Mouse (Mus musculus) liver, postnatal 0 days (tissue): ENCODE results near the gene Mme.

ENCODE experiments used
- CTCF ChIP-seq: sonication (generic); IDR thresholded peaks from 2 replicates; pipeline ENCODE4 v1.5.1; 2016; ENCODE audit warnings: antibody characterized with exemption, low read depth
- EP300 ChIP-seq: IDR thresholded peaks from 2 replicates; pipeline ENCODE4 v1.6.1; 2016; ENCODE audit warnings: antibody characterized with exemption, low read depth, mild to moderate bottlenecking

GRCm38 (mm10) chr3:63315211-63315760 is 73.9 kb downstream of the Mme start:
- TF ChIP-seq EP300 = no peak
- TF ChIP-seq CTCF = no peak
